Mouse (Mus musculus) cortical plate, adult 2 months (tissue): Measurements from ENCODE around the gene Gcc1.

Source experiments
- CTCF ChIP-seq: fragments of 200-500 bp; IDR thresholded peaks from 2 replicates; pipeline ENCODE4 v1.5.1; 2011; ENCODE audit warnings: mild to moderate bottlenecking, control low read depth, low read length; ENCODE audit not compliant: insufficient read depth; ENCODE audit errors: extremely low read depth
- POLR2A ChIP-seq: fragments of 200-500 bp; IDR thresholded peaks from 2 replicates; pipeline ENCODE4 v1.6.1; 2011; ENCODE audit warnings: mild to moderate bottlenecking, low read length, control low read depth; ENCODE audit not compliant: insufficient read depth; ENCODE audit errors: extremely low read depth

DNA sequence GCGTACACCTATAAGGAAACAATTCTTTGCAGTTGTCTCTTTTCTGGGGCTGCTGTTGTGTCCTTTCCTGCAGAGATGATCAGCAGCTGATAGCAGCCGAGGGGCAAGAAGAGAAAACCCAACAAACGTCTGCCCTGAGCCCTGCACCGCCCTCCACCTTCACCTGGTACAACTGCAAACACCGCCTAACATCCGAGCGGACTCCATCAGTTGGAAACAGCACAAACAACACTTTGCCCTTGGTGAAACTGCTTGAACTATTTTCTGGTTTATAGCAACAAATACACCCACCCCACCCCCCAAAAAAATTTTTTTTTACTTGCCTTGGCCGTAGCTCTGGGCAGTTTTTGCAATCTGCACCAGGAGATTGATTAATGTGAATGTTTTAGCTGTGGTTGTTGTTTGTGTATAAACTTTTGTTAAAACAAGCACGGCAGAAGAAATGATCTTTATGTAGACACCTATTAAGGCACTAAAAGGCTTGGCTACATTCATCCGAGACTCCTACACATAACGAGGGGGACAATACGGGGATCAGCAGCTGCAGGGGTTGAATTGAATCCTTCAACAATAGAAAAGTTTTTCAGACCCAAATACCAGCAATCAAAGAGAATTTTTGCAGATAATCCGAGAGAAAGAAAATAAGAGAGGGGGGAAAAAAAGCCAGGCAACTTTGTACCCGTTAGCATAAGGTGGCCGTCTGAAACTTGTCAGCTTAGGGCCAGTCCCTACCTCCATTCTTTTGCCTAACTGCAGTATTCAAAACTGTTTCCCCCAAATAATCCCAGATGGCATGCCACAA is 31.9 kb downstream of the Gcc1 start:
- TF ChIP-seq POLR2A (no peak), CTCF (no peak)
